Mouse (Mus musculus): ENCODE measurements around the gene Hivep2. TPM values are rescaled to one million over a fixed set of nuclear protein-coding genes. Genes with fewer than 3 reads are reported as not detected.

The Hivep2 gene
- polyA plus RNA-seq, 1 experiment from 2014 or later = 4.5 TPM

DNA sequence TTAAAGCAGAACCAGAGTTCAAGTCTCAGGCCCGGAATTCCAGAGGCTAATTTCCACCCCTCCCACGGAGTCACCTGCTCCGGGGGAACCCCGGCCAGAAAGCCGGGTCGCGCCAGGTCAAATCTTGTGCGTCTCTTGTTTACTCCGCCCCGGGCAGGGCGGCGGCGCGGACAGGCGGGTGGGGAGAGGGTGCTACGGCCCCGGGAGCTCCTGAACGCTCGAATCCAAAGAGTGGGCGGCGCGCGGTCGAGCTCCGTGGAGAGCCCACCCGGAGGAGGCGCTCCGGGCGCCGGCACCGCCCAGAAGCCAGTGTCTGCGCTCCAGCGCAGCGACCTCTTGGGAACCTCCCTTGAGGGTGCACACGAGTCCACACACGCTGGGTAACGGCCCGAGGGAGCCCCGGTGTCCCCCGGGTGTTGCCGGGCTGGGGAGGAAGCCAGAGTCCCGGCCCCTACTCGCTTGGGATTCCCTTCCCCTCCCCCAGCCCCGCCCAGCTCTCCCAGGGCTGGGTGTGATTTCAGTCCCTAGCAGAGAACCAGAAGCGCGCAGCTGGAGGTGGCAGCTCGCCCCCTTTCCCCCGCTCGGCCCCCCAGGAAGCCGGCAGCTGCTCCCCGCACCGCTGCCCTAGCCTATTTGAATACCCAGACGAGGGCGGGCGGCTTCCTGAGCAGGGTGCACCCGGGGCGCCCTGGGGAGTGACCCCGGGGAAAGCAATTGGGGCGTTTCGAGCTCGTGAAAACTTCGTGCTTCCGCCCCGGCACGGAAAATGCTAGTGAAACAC is 1.2 kb upstream of the Hivep2 start:
- H3K9me3 ChIP-seq = no peaks in the 10 kb centered on the region
- WGBS = under 1% methylated on average over 63 of the region's 65 CpGs
- peak overlapping the region; percentile 84 for H3K9ac ChIP-seq
- no peaks in the 10 kb centered on the region for H3K36me3 ChIP-seq (replicated peaks)
- peak overlapping the region; percentile 99 for H3K4me2 ChIP-seq
- ATAC-seq (ENCODE audit: low FRiP score) = peak; percentile 24; the same call in 1 of the 2 replicates
- peak overlapping the region; percentile 96 for H3K27ac ChIP-seq
- H3K4me1 ChIP-seq = peaks cover 7% of the 10 kb centered on the region
- peak overlapping the region; percentile 76 for H3K4me3 ChIP-seq (replicated peaks)
- peaks cover 14% of the 10 kb centered on the region for H3K27me3 ChIP-seq

DNA sequence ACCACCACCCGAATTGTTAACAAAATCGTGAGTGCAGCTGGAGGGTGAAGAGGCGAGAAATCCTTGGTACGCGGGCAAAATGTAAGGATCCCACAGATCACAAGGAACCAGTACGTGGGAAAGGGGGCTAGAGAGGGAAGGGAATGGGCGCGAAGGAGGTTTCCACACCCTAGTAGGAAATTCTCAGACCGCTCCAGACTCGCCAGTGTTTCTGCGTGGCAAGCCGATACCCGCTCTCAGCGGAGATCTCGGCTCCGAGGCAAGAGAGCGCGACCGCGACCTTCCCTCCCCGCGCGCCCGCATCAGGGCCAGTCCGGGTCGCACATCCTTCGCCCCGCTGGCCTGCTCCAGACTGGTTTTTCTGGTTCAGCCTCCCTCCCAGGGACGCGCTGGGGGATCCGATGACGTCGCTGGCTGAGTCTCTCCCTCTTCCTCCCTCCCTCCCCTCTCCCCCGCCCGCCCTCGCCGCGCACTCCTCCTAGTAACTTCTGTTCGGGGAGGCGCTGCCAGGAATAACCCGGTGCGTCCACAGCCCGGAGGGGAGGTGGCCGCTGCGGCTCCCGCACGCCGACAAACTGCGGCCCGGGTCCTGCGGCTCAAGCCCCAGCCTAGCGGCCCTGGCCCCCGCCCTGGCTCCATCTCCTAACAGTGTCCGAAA is 430 bp upstream of the Hivep2 start:
- H3K4me2 ChIP-seq = peak overlapping the region; percentile 99
- no peaks in the 10 kb centered on the region for H3K9me3 ChIP-seq
- peak overlapping the region; percentile 84 for H3K9ac ChIP-seq
- peak; percentile 75 for ATAC-seq (ENCODE audit: low FRiP score)
- H3K4me1 ChIP-seq = peaks cover 7% of the 10 kb centered on the region
- no peaks in the 10 kb centered on the region for H3K36me3 ChIP-seq (replicated peaks)
- peak overlapping the region; percentile 96 for H3K27ac ChIP-seq
- WGBS = under 1% methylated on average over 43 of the region's 54 CpGs
- H3K27me3 ChIP-seq = peaks cover 14% of the 10 kb centered on the region
- peak overlapping the region; percentile 76 for H3K4me3 ChIP-seq (replicated peaks)

DNA sequence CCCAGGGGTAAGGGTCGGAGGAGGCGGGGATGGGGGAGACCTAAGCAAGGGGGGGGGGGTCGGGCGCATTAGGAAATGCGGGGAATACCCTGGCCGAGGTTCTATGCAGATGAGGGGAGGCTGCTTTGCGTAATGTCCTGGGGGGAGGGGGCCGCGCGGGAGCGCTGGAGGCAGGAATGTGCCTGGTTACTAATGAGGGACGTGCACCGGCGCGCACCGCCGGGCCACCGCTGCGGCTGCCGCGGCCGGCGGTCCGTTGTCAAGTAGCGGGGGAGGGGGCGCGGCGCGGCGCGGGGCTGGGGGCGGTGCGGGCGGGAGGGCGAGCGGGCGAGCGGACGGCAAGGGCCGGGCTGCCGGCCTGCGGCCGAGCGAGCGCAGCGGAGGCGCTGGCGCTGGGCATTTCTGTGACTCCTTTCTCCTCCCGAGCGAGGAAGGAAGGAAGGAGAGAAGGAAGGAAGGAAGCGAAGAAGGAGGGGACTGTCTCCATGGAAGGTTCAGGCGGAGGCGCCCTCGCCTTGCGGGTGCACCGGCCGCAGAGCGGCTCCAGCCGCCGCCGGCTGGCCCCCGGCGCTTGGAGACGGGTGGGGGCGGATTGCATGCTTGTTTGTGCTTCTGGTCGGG is 1.1 kb downstream of the Hivep2 start:
- peak overlapping the region; percentile 99 for H3K4me2 ChIP-seq
- H3K4me1 ChIP-seq = peaks cover 7% of the 10 kb centered on the region
- no peaks in the 10 kb centered on the region for H3K36me3 ChIP-seq (replicated peaks)
- peak overlapping the region; percentile 76 for H3K4me3 ChIP-seq (replicated peaks)
- peak; percentile 70 for ATAC-seq (ENCODE audit: low FRiP score)
- H3K27me3 ChIP-seq = peaks cover 10% of the 10 kb centered on the region
- no peaks in the 10 kb centered on the region for H3K9me3 ChIP-seq
- H3K27ac ChIP-seq = peak overlapping the region; percentile 96
- WGBS = 2% methylated on average over 45 of the region's 66 CpGs
- H3K9ac ChIP-seq = peak overlapping the region; percentile 84

DNA sequence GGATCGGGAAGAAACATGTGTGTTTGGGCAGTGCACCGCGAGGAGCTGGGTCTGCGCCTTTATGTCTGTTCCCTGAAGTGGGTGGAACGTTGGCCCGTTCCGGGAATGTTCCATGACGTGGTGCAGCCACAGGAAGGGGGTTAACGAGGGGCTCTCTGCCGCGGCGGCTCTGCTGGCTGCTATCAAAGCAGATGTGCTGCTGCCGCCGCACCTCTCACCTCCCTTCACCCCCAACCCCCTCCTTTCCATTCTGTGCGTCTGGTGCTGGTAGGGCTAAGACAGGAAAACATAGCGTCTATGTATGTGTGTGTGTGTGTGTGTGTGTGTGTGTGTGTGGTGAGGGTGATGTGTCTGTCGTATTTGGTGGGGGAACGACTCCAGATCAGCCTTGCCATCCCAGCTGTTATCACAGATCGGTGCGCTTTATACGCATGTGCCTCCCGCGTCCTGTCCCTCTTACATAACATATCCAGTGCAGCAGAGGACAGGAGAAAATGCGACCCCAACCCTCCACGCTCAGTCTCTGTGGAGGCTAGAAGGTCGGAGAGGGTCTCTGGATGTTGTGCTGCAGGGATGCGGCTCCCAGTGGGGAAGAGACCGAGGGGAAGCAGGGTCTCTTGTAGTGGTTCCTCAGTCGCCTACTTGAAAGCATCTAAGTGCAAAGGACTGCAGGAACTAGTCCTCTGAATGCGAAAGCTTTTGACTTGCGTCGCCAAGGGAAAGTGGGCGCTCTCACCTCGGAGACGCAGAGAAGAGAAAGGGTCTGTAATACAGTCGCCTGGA is 1.8 kb downstream of the Hivep2 start:
- WGBS = under 1% methylated on average over 36 of the region's 36 CpGs
- peak overlapping the region; percentile 96 for H3K27ac ChIP-seq
- peak overlapping the region; percentile 84 for H3K9ac ChIP-seq
- peak overlapping the region; percentile 99 for H3K4me2 ChIP-seq
- peak; percentile 62 for ATAC-seq (ENCODE audit: low FRiP score)
- no peaks in the 10 kb centered on the region for H3K9me3 ChIP-seq
- H3K4me1 ChIP-seq = peaks cover 7% of the 10 kb centered on the region
- H3K27me3 ChIP-seq = peaks cover 4% of the 10 kb centered on the region; the same call in 1 of the 2 replicates
- no peaks in the 10 kb centered on the region for H3K36me3 ChIP-seq (replicated peaks)
- H3K4me3 ChIP-seq (replicated peaks) = peak overlapping the region; percentile 76

DNA sequence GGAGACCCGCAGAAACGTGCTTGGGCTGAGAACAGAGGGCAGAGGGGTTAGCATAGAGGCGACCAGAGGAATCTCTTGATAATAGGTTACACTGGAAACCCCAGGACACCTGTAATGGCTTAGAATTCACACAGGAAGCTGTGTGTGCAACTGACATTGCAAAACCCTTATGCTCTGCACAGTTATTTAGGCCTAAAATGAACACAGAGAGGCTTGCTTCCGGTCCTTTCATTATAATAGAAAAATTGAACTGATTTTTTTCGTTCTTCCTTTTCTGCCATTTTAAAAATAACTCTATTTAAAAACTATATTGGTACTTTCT is 2.3 kb downstream of the Hivep2 start:
- H3K4me3 ChIP-seq (replicated peaks) = peak overlapping the region; percentile 76
- WGBS = 10% methylated on average over 5 of the region's 5 CpGs
- ATAC-seq (ENCODE audit: low FRiP score) = no peak
- peak overlapping the region; percentile 96 for H3K27ac ChIP-seq
- peak overlapping the region; percentile 84 for H3K9ac ChIP-seq
- peaks cover 7% of the 10 kb centered on the region for H3K4me1 ChIP-seq
- H3K27me3 ChIP-seq = peaks cover 1% of the 10 kb centered on the region; the same call in 1 of the 2 replicates
- no peaks in the 10 kb centered on the region for H3K36me3 ChIP-seq (replicated peaks)
- no peaks in the 10 kb centered on the region for H3K9me3 ChIP-seq
- H3K4me2 ChIP-seq = peak overlapping the region; percentile 99

DNA sequence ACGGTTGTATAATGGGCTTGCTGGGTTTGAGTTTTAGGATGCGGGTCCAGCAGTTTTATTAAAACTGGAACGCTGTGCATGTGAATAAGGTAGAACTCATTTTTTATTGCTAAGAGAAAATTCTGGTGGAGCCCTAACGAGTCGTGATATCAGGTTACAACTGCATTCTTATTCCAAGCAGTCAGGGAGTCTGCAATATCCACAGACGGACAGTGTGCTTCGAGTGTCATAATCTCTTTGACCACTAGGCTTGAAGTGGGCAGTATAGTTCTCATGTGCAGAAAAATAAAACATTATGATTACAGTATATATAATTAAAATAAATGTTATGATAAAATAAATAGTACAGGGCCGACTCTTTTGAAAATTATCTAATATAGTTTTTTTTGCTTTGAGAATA is 3.1 kb downstream of the Hivep2 start:
- H3K27me3 ChIP-seq = no peaks in the 10 kb centered on the region
- peaks cover 6% of the 10 kb centered on the region for H3K4me1 ChIP-seq
- H3K4me3 ChIP-seq (replicated peaks) = no peak overlapping the region
- WGBS = 21% methylated on average over 8 of the region's 8 CpGs
- no peak overlapping the region for H3K4me2 ChIP-seq
- no peaks in the 10 kb centered on the region for H3K36me3 ChIP-seq (replicated peaks)
- ATAC-seq (ENCODE audit: low FRiP score) = no peak
- H3K9ac ChIP-seq = no peak overlapping the region
- no peak overlapping the region for H3K27ac ChIP-seq
- H3K9me3 ChIP-seq = no peaks in the 10 kb centered on the region

DNA sequence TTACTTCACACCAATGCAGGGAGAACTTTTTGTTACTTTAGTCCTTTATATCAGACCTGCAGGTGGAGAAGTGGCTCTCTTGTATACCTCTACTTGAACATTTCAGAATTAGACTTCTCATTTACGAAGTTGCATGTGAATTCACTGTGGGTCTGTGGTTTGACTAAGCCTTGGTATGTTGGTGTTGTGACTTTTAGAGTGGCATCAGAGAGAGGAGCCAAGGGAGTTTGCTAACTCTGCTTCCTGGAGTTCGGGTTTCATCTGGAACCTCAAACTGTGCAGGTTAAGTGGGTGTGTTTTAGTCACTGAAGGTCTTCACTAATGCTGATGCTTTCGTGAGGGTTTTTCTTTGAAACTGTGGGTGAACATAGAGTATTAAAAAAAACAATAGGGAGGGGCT is 4.4 kb downstream of the Hivep2 start:
- peaks cover 5% of the 10 kb centered on the region for H3K4me1 ChIP-seq
- no peaks in the 10 kb centered on the region for H3K9me3 ChIP-seq
- H3K9ac ChIP-seq = no peak overlapping the region
- no peaks in the 10 kb centered on the region for H3K27me3 ChIP-seq
- WGBS = 76% methylated on average over 3 of the region's 3 CpGs
- no peak for ATAC-seq (ENCODE audit: low FRiP score)
- no peak overlapping the region for H3K4me2 ChIP-seq
- no peak overlapping the region for H3K4me3 ChIP-seq (replicated peaks)
- H3K36me3 ChIP-seq (replicated peaks) = no peaks in the 10 kb centered on the region
- H3K27ac ChIP-seq = no peak overlapping the region

DNA sequence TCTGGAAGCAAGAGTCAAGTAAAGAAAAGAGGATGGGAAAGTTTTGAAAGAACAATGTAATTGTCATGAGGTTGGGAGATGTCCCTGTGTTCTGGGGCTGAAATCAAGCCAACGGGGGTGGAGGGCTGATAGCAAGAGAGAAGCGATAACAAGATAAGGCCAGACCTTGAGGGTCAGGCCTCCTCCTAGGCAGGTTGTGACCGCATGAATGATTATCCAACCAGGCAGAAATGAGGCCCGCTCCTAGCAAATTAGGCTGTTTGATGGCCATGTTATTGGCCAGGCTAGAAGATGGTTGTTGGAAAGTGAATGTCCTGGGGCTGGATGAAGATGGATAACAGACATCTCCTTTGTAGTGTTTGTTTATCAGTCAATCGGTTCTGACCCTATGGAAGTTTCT is 5.4 kb downstream of the Hivep2 start:
- H3K9ac ChIP-seq = no peak overlapping the region
- H3K36me3 ChIP-seq (replicated peaks) = no peaks in the 10 kb centered on the region
- peaks cover 5% of the 10 kb centered on the region for H3K4me1 ChIP-seq
- no peak overlapping the region for H3K4me2 ChIP-seq
- 64% methylated on average over 5 of the region's 5 CpGs for WGBS
- H3K27me3 ChIP-seq = no peaks in the 10 kb centered on the region
- no peak overlapping the region for H3K4me3 ChIP-seq (replicated peaks)
- H3K9me3 ChIP-seq = no peaks in the 10 kb centered on the region
- ATAC-seq (ENCODE audit: low FRiP score) = no peak
- H3K27ac ChIP-seq = no peak overlapping the region

DNA sequence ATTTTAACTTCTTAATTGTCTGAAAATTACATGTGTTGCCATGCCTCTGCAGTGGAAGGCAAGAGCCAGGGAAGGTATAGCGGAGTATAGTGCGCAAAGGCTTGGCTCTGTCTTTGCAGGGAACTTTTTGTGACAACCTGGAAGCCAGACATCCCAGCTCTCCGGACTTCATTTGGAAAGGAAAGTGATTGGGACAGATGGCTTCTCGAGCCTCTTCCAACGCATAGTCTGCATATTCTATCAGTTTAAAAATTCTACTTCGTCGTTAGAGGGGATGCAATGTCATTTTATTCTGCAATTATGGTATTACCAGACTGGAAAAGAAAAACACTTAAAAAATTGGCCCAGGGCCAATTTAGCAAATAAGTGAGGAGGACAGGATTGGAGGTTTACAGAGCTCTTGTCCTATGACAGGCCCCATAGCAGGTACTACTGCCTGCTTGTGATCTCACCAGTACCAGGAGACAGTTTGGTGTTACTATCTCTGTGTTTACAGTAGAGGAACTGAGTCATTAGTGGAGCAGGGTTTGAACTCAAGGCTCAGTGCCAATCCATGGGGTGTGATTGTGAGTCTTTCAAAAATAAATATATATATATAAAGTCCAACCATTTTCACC is 7.8 kb downstream of the Hivep2 start:
- no peak for ATAC-seq (ENCODE audit: low FRiP score)
- no peak overlapping the region for H3K27ac ChIP-seq
- WGBS = 74% methylated on average over 7 of the region's 7 CpGs

DNA sequence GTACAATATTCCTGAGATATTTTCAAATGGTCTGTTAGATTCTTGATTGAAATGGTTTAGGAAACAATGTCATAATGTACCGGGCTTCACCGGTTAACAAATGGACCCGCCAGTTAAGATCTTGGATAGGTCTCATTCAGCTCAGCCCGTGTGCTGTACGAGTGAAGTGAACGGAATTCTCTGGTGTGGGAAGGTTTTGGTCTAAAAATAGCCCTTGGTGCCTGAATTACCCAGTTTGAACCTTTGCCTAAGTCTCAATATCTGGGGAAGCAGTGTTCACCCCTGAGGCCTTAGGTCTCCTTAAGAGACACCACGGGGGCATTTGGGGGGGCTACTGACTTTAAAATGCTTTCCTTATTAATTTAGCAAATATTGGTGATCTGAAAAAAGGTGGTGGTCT is 8.6 kb downstream of the Hivep2 start:
- 76% methylated on average over 7 of the region's 7 CpGs for WGBS
- ATAC-seq (ENCODE audit: low FRiP score) = no peak
- H3K27me3 ChIP-seq = no peaks in the 10 kb centered on the region

More for the DNA sequence above, 7.8 kb downstream of the Hivep2 start:
- no peaks in the 10 kb centered on the region for H3K36me3 ChIP-seq (replicated peaks)
- no peaks in the 10 kb centered on the region for H3K27me3 ChIP-seq
- H3K4me1 ChIP-seq = no peaks in the 10 kb centered on the region
- H3K9ac ChIP-seq = no peak overlapping the region
- no peaks in the 10 kb centered on the region for H3K9me3 ChIP-seq
- no peak overlapping the region for H3K4me2 ChIP-seq
- no peak overlapping the region for H3K4me3 ChIP-seq (replicated peaks)

DNA sequence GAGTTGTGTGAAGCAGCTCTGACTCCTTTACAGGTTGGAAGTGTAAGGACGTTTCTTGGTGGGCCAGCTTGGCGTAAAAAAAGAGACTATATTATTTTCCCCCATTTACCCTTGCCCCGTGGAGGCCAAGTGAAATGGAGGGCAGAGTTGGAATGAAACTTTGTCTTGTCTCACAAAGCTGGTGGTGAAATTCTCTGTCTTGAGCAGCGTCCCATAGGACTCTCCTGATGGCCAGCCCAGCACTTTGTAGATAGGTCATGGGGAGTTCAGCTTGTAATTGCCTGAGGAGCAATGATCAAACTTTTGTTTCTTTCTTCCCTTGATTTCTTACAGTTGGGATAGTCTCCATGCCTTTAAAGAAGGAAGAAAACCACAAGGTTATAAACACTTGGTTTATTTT is 10.0 kb downstream of the Hivep2 start:
- Histone ChIP-seq H3K27ac (no peak overlapping the region), H3K9ac (no peak overlapping the region), H3K4me3 (replicated peaks) (no peak overlapping the region), H3K4me1 (no peaks in the 10 kb centered on the region), H3K4me2 (no peak overlapping the region), H3K27me3 (no peaks in the 10 kb centered on the region), H3K9me3 (no peaks in the 10 kb centered on the region), H3K36me3 (replicated peaks) (no peaks in the 10 kb centered on the region)
- no peak for ATAC-seq (ENCODE audit: low FRiP score)
- 70% methylated on average over 4 of the region's 4 CpGs for WGBS

More for the DNA sequence above, 8.6 kb downstream of the Hivep2 start:
- no peak overlapping the region for H3K4me3 ChIP-seq (replicated peaks)
- no peak overlapping the region for H3K9ac ChIP-seq
- no peak overlapping the region for H3K4me2 ChIP-seq
- no peaks in the 10 kb centered on the region for H3K9me3 ChIP-seq
- H3K4me1 ChIP-seq = no peaks in the 10 kb centered on the region
- no peaks in the 10 kb centered on the region for H3K36me3 ChIP-seq (replicated peaks)
- H3K27ac ChIP-seq = no peak overlapping the region

DNA sequence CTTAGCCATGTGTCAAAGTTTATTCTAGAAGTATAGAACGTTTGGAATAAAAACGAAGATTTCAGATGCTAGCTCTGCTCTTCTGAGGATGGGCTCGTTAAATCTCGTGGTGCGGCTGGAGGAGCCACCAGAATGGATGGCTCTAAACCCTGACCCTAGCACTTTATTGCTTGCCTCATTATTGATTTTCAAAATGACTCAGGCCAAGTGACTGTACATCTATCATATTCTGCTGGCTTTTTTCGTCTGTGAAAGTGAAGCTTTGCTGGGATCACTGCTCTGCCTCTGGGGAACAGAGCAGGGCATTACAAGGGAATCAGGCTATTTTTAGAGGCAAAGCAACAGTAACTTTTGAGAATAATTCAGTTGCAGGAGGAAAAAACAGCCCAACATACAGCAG is 10.4 kb downstream of the Hivep2 start:
- H3K27me3 ChIP-seq = no peaks in the 10 kb centered on the region
- H3K4me3 ChIP-seq (replicated peaks) = no peak overlapping the region
- no peak for ATAC-seq (ENCODE audit: low FRiP score)
- H3K9ac ChIP-seq = no peak overlapping the region
- no peak overlapping the region for H3K4me2 ChIP-seq
- no peaks in the 10 kb centered on the region for H3K36me3 ChIP-seq (replicated peaks)
- no peaks in the 10 kb centered on the region for H3K4me1 ChIP-seq
- no peaks in the 10 kb centered on the region for H3K9me3 ChIP-seq
- H3K27ac ChIP-seq = no peak overlapping the region
- WGBS = 72% methylated on average over 6 of the region's 6 CpGs
